Mouse (Mus musculus): Measurements from ENCODE around the gene D11Wsu47e. TPM values are rescaled to one million over a fixed set of nuclear protein-coding genes. Genes with fewer than 3 reads are reported as not detected.

Gene D11Wsu47e
- total RNA-seq, 1 experiment = 38.5 TPM

DNA sequence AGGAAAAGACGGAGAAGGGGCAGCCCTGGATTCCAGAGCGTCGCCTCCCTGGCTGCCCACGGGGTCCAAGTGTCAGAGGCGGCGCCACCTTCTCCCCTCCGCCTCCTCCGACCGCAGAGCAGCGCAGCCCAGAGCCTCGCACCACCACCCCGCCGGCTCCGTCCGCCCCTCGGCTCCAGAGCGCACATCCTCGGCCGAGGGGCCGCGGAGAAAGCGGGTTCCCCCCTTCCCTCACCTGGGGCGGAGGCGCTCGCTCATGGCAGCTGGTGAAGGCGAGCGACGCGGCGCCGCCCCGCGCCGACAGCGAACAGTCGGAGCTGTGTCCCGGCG lies 620 bp upstream of the D11Wsu47e start:
- Histone ChIP-seq H3K4me1 (ENCODE audit: control insufficient read depth in 2 of 2, insufficient read depth in 2 of 2, low read length in 2 of 2, poor library complexity in 1 of 2) (peaks cover 7 to 8% of the 10 kb centered on the region in 2 experiments), H3K4me3 (ENCODE audit: insufficient read depth in 1 of 2, low read depth in 1 of 2, low read length in 2 of 2, poor library complexity in 1 of 2, severe bottlenecking in 1 of 2) (peak overlapping the region; percentile 87 to 95), H3K27ac (ENCODE audit: insufficient read depth, low read depth, low read length, poor library complexity, severe bottlenecking) (peak overlapping the region; percentile 77), H3K9me3 (ENCODE audit: control insufficient read depth, insufficient read depth, low read depth, low read length) (no peaks in the 10 kb centered on the region), H3K36me3 (ENCODE audit: control insufficient read depth, insufficient read depth, low read length, poor library complexity, severe bottlenecking) (peaks cover 11% of the 10 kb centered on the region), H3K9ac (ENCODE audit: insufficient read depth, low read depth, low read length, poor library complexity, severe bottlenecking) (peak overlapping the region; percentile 88)
- in situ Hi-C loops (cut with MboI; ENCODE audit: low sequenced_read_pairs in 2 of 2, unreplicated experiment in 2 of 2) = no loop called here
- peak; percentile 30 for DNase-seq (ENCODE audit: low read depth, low spot score)
- no peak for TF ChIP-seq ZNF384 (IDR thresholded peaks at IDR 0.05; ENCODE audit: low read depth, low read length)
- no peak for TF ChIP-seq CHD2 (IDR thresholded peaks at IDR 0.05; ENCODE audit: low read depth, low read length)
- no peak for TF ChIP-seq HCFC1 (IDR thresholded peaks at IDR 0.05; ENCODE audit: borderline replicate concordance, insufficient read depth, low read length)
- no peak for TF ChIP-seq MAFK (IDR thresholded peaks at IDR 0.05; ENCODE audit: insufficient read depth, low read depth, low read length)
- no peak for TF ChIP-seq ZC3H11A (IDR thresholded peaks at IDR 0.05; ENCODE audit: borderline replicate concordance, low read depth, low read length)

DNA sequence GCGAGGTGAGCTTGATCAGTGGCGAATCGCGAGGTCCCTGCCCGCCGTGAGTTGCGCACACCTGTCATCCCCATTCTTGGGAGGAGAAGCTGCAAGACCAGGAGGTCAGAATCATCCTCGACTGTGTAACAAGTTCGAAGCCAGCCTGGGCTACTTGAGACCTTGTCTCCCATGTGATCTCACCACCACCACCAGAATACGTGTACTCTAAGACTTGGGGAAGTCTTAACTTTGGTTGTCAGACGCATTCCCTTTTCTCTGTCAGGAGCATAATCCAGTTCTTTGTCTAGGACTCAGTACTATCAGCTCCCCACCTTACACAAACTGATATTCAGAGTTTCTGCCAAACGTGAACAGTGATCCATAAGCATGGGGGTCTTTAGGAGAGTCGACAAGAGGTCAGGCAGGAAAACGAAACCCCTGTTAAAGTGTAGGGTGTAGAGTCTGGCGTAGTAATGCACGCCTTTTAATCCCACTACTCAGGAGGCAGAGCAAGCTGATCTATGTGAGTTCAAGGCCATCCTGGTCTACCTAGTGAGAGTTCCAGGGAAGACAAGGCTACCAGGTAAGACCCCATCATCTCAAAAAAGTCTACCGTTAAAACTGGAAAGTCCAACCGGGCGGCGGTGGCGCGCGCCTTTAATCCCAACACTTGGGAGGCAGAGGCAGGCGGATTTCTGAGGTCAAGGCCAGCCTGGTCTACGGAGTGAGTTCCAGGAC lies 655 bp downstream of the D11Wsu47e start:
- TF ChIP-seq CHD2 (IDR thresholded peaks at IDR 0.05; ENCODE audit: low read depth, low read length) = no peak
- TF ChIP-seq ZNF384 (IDR thresholded peaks at IDR 0.05; ENCODE audit: low read depth, low read length) = no peak
- TF ChIP-seq MAFK (IDR thresholded peaks at IDR 0.05; ENCODE audit: insufficient read depth, low read depth, low read length) = no peak
- TF ChIP-seq ZC3H11A (IDR thresholded peaks at IDR 0.05; ENCODE audit: borderline replicate concordance, low read depth, low read length) = no peak
- TF ChIP-seq HCFC1 (IDR thresholded peaks at IDR 0.05; ENCODE audit: borderline replicate concordance, insufficient read depth, low read length) = no peak
- Histone ChIP-seq H3K27ac (ENCODE audit: insufficient read depth, low read depth, low read length, poor library complexity, severe bottlenecking) (peak overlapping the region; percentile 11; the same call in 1 of the 2 replicates), H3K4me1 (ENCODE audit: control insufficient read depth in 2 of 2, insufficient read depth in 2 of 2, low read length in 2 of 2, poor library complexity in 1 of 2) (peaks cover 4 to 8% of the 10 kb centered on the region in 2 experiments; a peak in 3 of 4 replicates), H3K9ac (ENCODE audit: insufficient read depth, low read depth, low read length, poor library complexity, severe bottlenecking) (peak overlapping the region; percentile 74), H3K36me3 (ENCODE audit: control insufficient read depth, insufficient read depth, low read length, poor library complexity, severe bottlenecking) (peaks cover 21% of the 10 kb centered on the region), H3K4me3 (ENCODE audit: insufficient read depth in 1 of 2, low read depth in 1 of 2, low read length in 2 of 2, poor library complexity in 1 of 2, severe bottlenecking in 1 of 2) (peak overlapping the region; percentile 87 to 95), H3K9me3 (ENCODE audit: control insufficient read depth, insufficient read depth, low read depth, low read length) (no peaks in the 10 kb centered on the region)
- no peak for DNase-seq (ENCODE audit: low read depth, low spot score)
- in situ Hi-C loops (cut with MboI; ENCODE audit: low sequenced_read_pairs in 2 of 2, unreplicated experiment in 2 of 2) = no loop called here

GRCm38 (mm10) chr11:113687031-113687430 lies 2.8 kb downstream of the D11Wsu47e start:
- no peak overlapping the region; a peak in 1 of 4 replicates for H3K4me3 ChIP-seq (ENCODE audit: insufficient read depth in 1 of 2, low read depth in 1 of 2, low read length in 2 of 2, poor library complexity in 1 of 2, severe bottlenecking in 1 of 2)
- no peak overlapping the region for H3K9ac ChIP-seq (ENCODE audit: insufficient read depth, low read depth, low read length, poor library complexity, severe bottlenecking)
- H3K9me3 ChIP-seq (ENCODE audit: control insufficient read depth, insufficient read depth, low read depth, low read length) = no peaks in the 10 kb centered on the region
- no peak overlapping the region for H3K27ac ChIP-seq (ENCODE audit: insufficient read depth, low read depth, low read length, poor library complexity, severe bottlenecking)
- TF ChIP-seq HCFC1 (IDR thresholded peaks at IDR 0.05; ENCODE audit: borderline replicate concordance, insufficient read depth, low read length) (no peak), MAFK (IDR thresholded peaks at IDR 0.05; ENCODE audit: insufficient read depth, low read depth, low read length) (no peak), CHD2 (IDR thresholded peaks at IDR 0.05; ENCODE audit: low read depth, low read length) (no peak), ZC3H11A (IDR thresholded peaks at IDR 0.05; ENCODE audit: borderline replicate concordance, low read depth, low read length) (no peak), ZNF384 (IDR thresholded peaks at IDR 0.05; ENCODE audit: low read depth, low read length) (no peak)
- peaks cover 2 to 5% of the 10 kb centered on the region in 2 experiments; a peak in 3 of 4 replicates for H3K4me1 ChIP-seq (ENCODE audit: control insufficient read depth in 2 of 2, insufficient read depth in 2 of 2, low read length in 2 of 2, poor library complexity in 1 of 2)
- in situ Hi-C loops (cut with MboI; ENCODE audit: low sequenced_read_pairs in 2 of 2, unreplicated experiment in 2 of 2) = no loop called here
- DNase-seq (ENCODE audit: low read depth, low spot score) = peak; percentile 62
- H3K36me3 ChIP-seq (ENCODE audit: control insufficient read depth, insufficient read depth, low read length, poor library complexity, severe bottlenecking) = peaks cover 24% of the 10 kb centered on the region

- Histone ChIP-seq H3K4me3 (ENCODE audit: insufficient read depth in 1 of 2, low read depth in 1 of 2, low read length in 2 of 2, poor library complexity in 1 of 2, severe bottlenecking in 1 of 2) (no peak overlapping the region), H3K4me1 (ENCODE audit: control insufficient read depth in 2 of 2, insufficient read depth in 2 of 2, low read length in 2 of 2, poor library complexity in 1 of 2) (peaks cover 2 to 5% of the 10 kb centered on the region in 2 experiments; a peak in 3 of 4 replicates), H3K36me3 (ENCODE audit: control insufficient read depth, insufficient read depth, low read length, poor library complexity, severe bottlenecking) (peaks cover 36% of the 10 kb centered on the region), H3K9me3 (ENCODE audit: control insufficient read depth, insufficient read depth, low read depth, low read length) (no peaks in the 10 kb centered on the region), H3K27ac (ENCODE audit: insufficient read depth, low read depth, low read length, poor library complexity, severe bottlenecking) (no peak overlapping the region), H3K9ac (ENCODE audit: insufficient read depth, low read depth, low read length, poor library complexity, severe bottlenecking) (no peak overlapping the region)
- TF ChIP-seq ZC3H11A (IDR thresholded peaks at IDR 0.05; ENCODE audit: borderline replicate concordance, low read depth, low read length) (no peak), CHD2 (IDR thresholded peaks at IDR 0.05; ENCODE audit: low read depth, low read length) (no peak), HCFC1 (IDR thresholded peaks at IDR 0.05; ENCODE audit: borderline replicate concordance, insufficient read depth, low read length) (no peak), MAFK (IDR thresholded peaks at IDR 0.05; ENCODE audit: insufficient read depth, low read depth, low read length) (no peak)
- no peak for DNase-seq (ENCODE audit: low read depth, low spot score)
- in situ Hi-C loops (cut with MboI; ENCODE audit: low sequenced_read_pairs in 2 of 2, unreplicated experiment in 2 of 2) = no loop called here
These were observed 6.3 kb downstream of the D11Wsu47e start for GRCm38 (mm10) chr11:113690506-113690905.

Measured in ES-E14 (cell line).